Mouse (Mus musculus): ENCODE data around the gene Tlcd2. TPM values are rescaled to one million over a fixed set of nuclear protein-coding genes. Genes with fewer than 3 reads are reported as not detected.

Tlcd2 gene
- polyA plus RNA-seq, 1 experiment from 2014 or later = 8.6 TPM

- Histone ChIP-seq H3K4me1 (no peaks in the 10 kb centered on the region), H3K9ac (no peak overlapping the region), H3K27ac (no peak overlapping the region), H3K4me3 (no peak overlapping the region), H3K27me3 (replicated peaks) (no peaks in the 10 kb centered on the region), H3K9me3 (0 out of 2 replicates have a peak, but pooled peaks cover 5% of the 10 kb centered on the region), H3K4me2 (replicated peaks) (no peak overlapping the region), H3K36me3 (no peaks in the 10 kb centered on the region)
- WGBS = 85% methylated on average over 11 of the region's 11 CpGs
- no peak for ATAC-seq (ENCODE audit: low FRiP score, low read depth)
Observed at GRCm38 (mm10) chr11:75431307-75431706, 30.2 kb upstream of the Tlcd2 start.

- no peak overlapping the region for H3K27ac ChIP-seq
- no peak for ATAC-seq (ENCODE audit: low FRiP score, low read depth)
- H3K36me3 ChIP-seq = no peaks in the 10 kb centered on the region
- no peak overlapping the region for H3K4me3 ChIP-seq
- H3K27me3 ChIP-seq (replicated peaks) = no peaks in the 10 kb centered on the region
- 87% methylated on average over 5 of the region's 5 CpGs for WGBS
- H3K4me2 ChIP-seq (replicated peaks) = no peak overlapping the region
- H3K9ac ChIP-seq = no peak overlapping the region
- H3K9me3 ChIP-seq = 0 out of 2 replicates have a peak, but pooled peaks cover 5% of the 10 kb centered on the region
- H3K4me1 ChIP-seq = no peaks in the 10 kb centered on the region
Observed at GRCm38 (mm10) chr11:75434138-75434537, 27.4 kb upstream of the Tlcd2 start.

GRCm38 (mm10) chr11:75438194-75438593 is 23.3 kb upstream of the Tlcd2 start:
- H3K36me3 ChIP-seq = peaks cover 12% of the 10 kb centered on the region
- no peak for ATAC-seq (ENCODE audit: low FRiP score, low read depth)
- H3K4me1 ChIP-seq = no peaks in the 10 kb centered on the region
- WGBS = 83% methylated on average over 13 of the region's 13 CpGs
- no peak overlapping the region for H3K4me3 ChIP-seq
- H3K9me3 ChIP-seq = 0 out of 2 replicates have a peak, but pooled peaks cover 5% of the 10 kb centered on the region
- H3K27ac ChIP-seq = no peak overlapping the region
- H3K9ac ChIP-seq = no peak overlapping the region
- H3K4me2 ChIP-seq (replicated peaks) = no peak overlapping the region
- no peaks in the 10 kb centered on the region for H3K27me3 ChIP-seq (replicated peaks)

GRCm38 (mm10) chr11:75438804-75439203 is 22.7 kb upstream of the Tlcd2 start:
- H3K4me2 ChIP-seq (replicated peaks) = no peak overlapping the region
- no peak overlapping the region for H3K4me3 ChIP-seq
- WGBS = 88% methylated on average over 3 of the region's 3 CpGs
- H3K9me3 ChIP-seq = 0 out of 2 replicates have a peak, but pooled peaks cover 5% of the 10 kb centered on the region
- ATAC-seq (ENCODE audit: low FRiP score, low read depth) = no peak
- H3K4me1 ChIP-seq = peaks cover under 1% of the 10 kb centered on the region
- H3K36me3 ChIP-seq = peaks cover 12% of the 10 kb centered on the region
- no peak overlapping the region for H3K27ac ChIP-seq
- H3K9ac ChIP-seq = no peak overlapping the region
- H3K27me3 ChIP-seq (replicated peaks) = no peaks in the 10 kb centered on the region

GRCm38 (mm10) chr11:75439363-75439762 is 22.2 kb upstream of the Tlcd2 start, which contains the start of gene Serpinf2:
TSS of gene Serpinf2 (minus strand) at chr11:75439591.
- 89% methylated on average over 6 of the region's 6 CpGs for WGBS
- Histone ChIP-seq H3K4me1 (peaks cover 3% of the 10 kb centered on the region), H3K9ac (no peak within 1 kb of the TSS), H3K27me3 (replicated peaks) (no peaks in the 10 kb centered on the region), H3K4me3 (no peak within 1 kb of the TSS), H3K36me3 (peaks cover 12% of the 10 kb centered on the region), H3K4me2 (replicated peaks) (no peak within 1 kb of the TSS), H3K27ac (no peak within 1 kb of the TSS), H3K9me3 (0 out of 2 replicates have a peak, but pooled peaks cover 2% of the 10 kb centered on the region)
- no peak for ATAC-seq (ENCODE audit: low FRiP score, low read depth)

- ATAC-seq (ENCODE audit: low FRiP score, low read depth) = no peak
Observed at GRCm38 (mm10) chr11:75439951-75440350, 21.6 kb upstream of the Tlcd2 start.

GRCm38 (mm10) chr11:75441034-75441433 is 20.5 kb upstream of the Tlcd2 start:
- Histone ChIP-seq H3K9me3 (no peaks in the 10 kb centered on the region), H3K4me3 (no peak overlapping the region), H3K4me2 (replicated peaks) (no peak overlapping the region), H3K27me3 (replicated peaks) (no peaks in the 10 kb centered on the region), H3K36me3 (peaks cover 23% of the 10 kb centered on the region), H3K27ac (no peak overlapping the region), H3K9ac (no peak overlapping the region), H3K4me1 (peaks cover 3% of the 10 kb centered on the region)
- WGBS = 73% methylated on average over 7 of the region's 7 CpGs
- ATAC-seq (ENCODE audit: low FRiP score, low read depth) = no peak

More at GRCm38 (mm10) chr11:75439951-75440350, 21.6 kb upstream of the Tlcd2 start:
- no peak overlapping the region for H3K27ac ChIP-seq
- H3K4me1 ChIP-seq = peaks cover 3% of the 10 kb centered on the region
- no peak overlapping the region for H3K9ac ChIP-seq
- 90% methylated on average over 3 of the region's 3 CpGs for WGBS
- H3K4me3 ChIP-seq = no peak overlapping the region
- H3K36me3 ChIP-seq = peaks cover 16% of the 10 kb centered on the region
- H3K27me3 ChIP-seq (replicated peaks) = no peaks in the 10 kb centered on the region
- H3K4me2 ChIP-seq (replicated peaks) = no peak overlapping the region
- no peaks in the 10 kb centered on the region for H3K9me3 ChIP-seq

GRCm38 (mm10) chr11:75441601-75442000 is 19.9 kb upstream of the Tlcd2 start:
- Histone ChIP-seq H3K4me2 (replicated peaks) (no peak overlapping the region), H3K9me3 (no peaks in the 10 kb centered on the region), H3K27me3 (replicated peaks) (no peaks in the 10 kb centered on the region), H3K9ac (no peak overlapping the region), H3K4me1 (peaks cover 3% of the 10 kb centered on the region), H3K27ac (no peak overlapping the region), H3K36me3 (peaks cover 23% of the 10 kb centered on the region), H3K4me3 (no peak overlapping the region)
- ATAC-seq (ENCODE audit: low FRiP score, low read depth) = no peak
- WGBS = 80% methylated on average over 16 of the region's 16 CpGs

GRCm38 (mm10) chr11:75443711-75444110 is 17.8 kb upstream of the Tlcd2 start:
- WGBS = 33% methylated on average over 8 of the region's 8 CpGs
- H3K27me3 ChIP-seq (replicated peaks) = no peaks in the 10 kb centered on the region
- peaks cover 39% of the 10 kb centered on the region for H3K36me3 ChIP-seq
- H3K27ac ChIP-seq = no peak overlapping the region
- H3K4me3 ChIP-seq = no peak overlapping the region
- no peak for ATAC-seq (ENCODE audit: low FRiP score, low read depth)
- peaks cover 3% of the 10 kb centered on the region for H3K4me1 ChIP-seq
- H3K9ac ChIP-seq = no peak overlapping the region
- no peak overlapping the region for H3K4me2 ChIP-seq (replicated peaks)
- no peaks in the 10 kb centered on the region for H3K9me3 ChIP-seq

- peaks cover 36% of the 10 kb centered on the region for H3K36me3 ChIP-seq
- no peaks in the 10 kb centered on the region for H3K27me3 ChIP-seq (replicated peaks)
- peaks cover 6% of the 10 kb centered on the region for H3K4me1 ChIP-seq
- H3K9ac ChIP-seq = no peak overlapping the region
- no peak overlapping the region for H3K4me3 ChIP-seq
- no peak overlapping the region for H3K27ac ChIP-seq
- 78% methylated on average over 3 of the region's 3 CpGs for WGBS
- no peak overlapping the region for H3K4me2 ChIP-seq (replicated peaks)
- H3K9me3 ChIP-seq = no peaks in the 10 kb centered on the region
- no peak for ATAC-seq (ENCODE audit: low FRiP score, low read depth)
Observed at GRCm38 (mm10) chr11:75448575-75448974, 12.9 kb upstream of the Tlcd2 start.

- H3K9ac ChIP-seq = no peak overlapping the region
- no peak overlapping the region for H3K4me2 ChIP-seq (replicated peaks)
- H3K4me3 ChIP-seq = no peak overlapping the region
- H3K27me3 ChIP-seq (replicated peaks) = no peaks in the 10 kb centered on the region
- H3K4me1 ChIP-seq = peaks cover 11% of the 10 kb centered on the region
- ATAC-seq (ENCODE audit: low FRiP score, low read depth) = no peak
- no peaks in the 10 kb centered on the region for H3K9me3 ChIP-seq
- H3K27ac ChIP-seq = no peak overlapping the region
- H3K36me3 ChIP-seq = peaks cover 33% of the 10 kb centered on the region
- WGBS = 86% methylated on average over 7 of the region's 7 CpGs
Observed at GRCm38 (mm10) chr11:75449695-75450094, 11.8 kb upstream of the Tlcd2 start.

GRCm38 (mm10) chr11:75450304-75450908 is 11.1 kb upstream of the Tlcd2 start:
- Histone ChIP-seq H3K4me1 (peaks cover 18% of the 10 kb centered on the region), H3K4me2 (replicated peaks) (0 out of 2 replicates have a peak overlapping the region, but pooled peaks have one; percentile 3), H3K9me3 (no peaks in the 10 kb centered on the region), H3K36me3 (peaks cover 28% of the 10 kb centered on the region), H3K9ac (no peak overlapping the region), H3K27ac (no peak overlapping the region), H3K4me3 (no peak overlapping the region), H3K27me3 (replicated peaks) (no peaks in the 10 kb centered on the region)
- 88% methylated on average over 8 of the region's 8 CpGs for WGBS
- ATAC-seq (ENCODE audit: low FRiP score, low read depth) = no peak

- H3K27me3 ChIP-seq (replicated peaks) = no peaks in the 10 kb centered on the region
- H3K9me3 ChIP-seq = no peaks in the 10 kb centered on the region
- H3K36me3 ChIP-seq = peaks cover 25% of the 10 kb centered on the region
- no peak overlapping the region for H3K9ac ChIP-seq
- peaks cover 18% of the 10 kb centered on the region for H3K4me1 ChIP-seq
- H3K4me3 ChIP-seq = no peak overlapping the region
- no peak for ATAC-seq (ENCODE audit: low FRiP score, low read depth)
- 0 out of 2 replicates have a peak overlapping the region, but pooled peaks have one; percentile 3 for H3K4me2 ChIP-seq (replicated peaks)
- H3K27ac ChIP-seq = no peak overlapping the region
- 91% methylated on average over 15 of the region's 15 CpGs for WGBS
Observed at GRCm38 (mm10) chr11:75450936-75451335, 10.6 kb upstream of the Tlcd2 start.
